Mouse (Mus musculus) heart, embryonic 10.5 days (tissue): ENCODE measurements at regions not wholly inside any gene's neighbourhood (a gene's known extent, or its start where the extent isn't known, plus 50 kb on each side); places are given as distances from the start of the nearest gene placed in this dataset.

Experiments used
- DNase-seq: peaks from one replicate; pipeline ENCODE4 v3.0.0-alpha.2; 2017; ENCODE audit warnings: low spot score
- H3K27ac ChIP-seq: fragments of 300-500 bp; sonication (generic); 2 replicates; pipeline ENCODE4 v1.5.1; 2016; ENCODE audit warnings: mild to moderate bottlenecking
- H3K27me3 ChIP-seq: fragments of 300-500 bp; sonication (generic); 2 replicates; pipeline ENCODE4 v1.6.1; 2016; ENCODE audit warnings: mild to moderate bottlenecking; ENCODE audit not compliant: poor library complexity, insufficient read depth, severe bottlenecking
- H3K36me3 ChIP-seq: fragments of 300-500 bp; sonication (generic); 2 replicates; pipeline ENCODE4 v1.6.1; 2016; ENCODE audit warnings: mild to moderate bottlenecking, moderate library complexity
- H3K4me1 ChIP-seq: fragments of 300-500 bp; sonication (generic); 2 replicates; pipeline ENCODE4 v1.6.1; 2016; ENCODE audit warnings: mild to moderate bottlenecking
- H3K4me3 ChIP-seq: fragments of 300-500 bp; sonication (generic); 2 replicates; pipeline ENCODE4 v1.5.1; 2016; ENCODE audit warnings: mild to moderate bottlenecking, moderate library complexity
- H3K9me3 ChIP-seq: fragments of 300-500 bp; sonication (generic); 2 replicates; pipeline ENCODE4 v1.6.1; 2016; ENCODE audit warnings: mild to moderate bottlenecking, moderate library complexity
- WGBS: fragments of 180-500 bp; shearing (Covaris S2); methylation state at CpG from one replicate; pipeline ENCODE4 v1.1.7; 2016; 5-methylcytosine and 5-hydroxymethylcytosine counted together

GRCm38 (mm10) chr1:193536552-193536951 lies 166.5 kb upstream of the Camk1g start:
- Histone ChIP-seq H3K36me3 (no peaks in the 10 kb centered on the region), H3K4me3 (no peak overlapping the region), H3K9me3 (no peaks in the 10 kb centered on the region), H3K27ac (no peak overlapping the region), H3K4me1 (peaks cover 6% of the 10 kb centered on the region), H3K27me3 (peaks cover 24% of the 10 kb centered on the region)
- no peak for DNase-seq

GRCm38 (mm10) chr1:193534449-193534848 lies 164.4 kb upstream of the Camk1g start:
- peaks cover 5% of the 10 kb centered on the region for H3K27me3 ChIP-seq
- H3K27ac ChIP-seq, result no peak overlapping the region
- 81% methylated on average over 4 of the region's 4 CpGs for WGBS
- H3K36me3 ChIP-seq, result no peaks in the 10 kb centered on the region
- no peaks in the 10 kb centered on the region for H3K9me3 ChIP-seq
- H3K4me3 ChIP-seq, result no peak overlapping the region
- no peaks in the 10 kb centered on the region for H3K4me1 ChIP-seq
- no peak for DNase-seq

- H3K36me3 ChIP-seq, result no peaks in the 10 kb centered on the region
- WGBS, result 55% methylated on average over 3 of the region's 3 CpGs
- no peak for DNase-seq
- no peaks in the 10 kb centered on the region for H3K27me3 ChIP-seq
- H3K4me1 ChIP-seq, result peaks cover 9% of the 10 kb centered on the region
- H3K9me3 ChIP-seq, result no peaks in the 10 kb centered on the region
- no peak overlapping the region for H3K4me3 ChIP-seq
- H3K27ac ChIP-seq, result no peak overlapping the region
These were observed 156.4 kb upstream of the Camk1g start for GRCm38 (mm10) chr1:193526501-193526900.

- DNase-seq, result no peak
- peaks cover 9% of the 10 kb centered on the region for H3K4me1 ChIP-seq
- WGBS, result 38% methylated on average over 2 of the region's 2 CpGs
These were observed 151.9 kb upstream of the Camk1g start for GRCm38 (mm10) chr1:193522007-193522406.

GRCm38 (mm10) chr1:193518840-193519239 lies 148.7 kb upstream of the Camk1g start:
- DNase-seq, result no peak
- 84% methylated on average over 1 of the region's 1 CpGs for WGBS
- Histone ChIP-seq H3K4me3 (no peak overlapping the region), H3K27ac (no peak overlapping the region), H3K9me3 (no peaks in the 10 kb centered on the region), H3K4me1 (peaks cover 15% of the 10 kb centered on the region), H3K36me3 (no peaks in the 10 kb centered on the region), H3K27me3 (peaks cover 7% of the 10 kb centered on the region; the same call in 1 of the 2 replicates)

More at GRCm38 (mm10) chr1:193522007-193522406, 151.9 kb upstream of the Camk1g start:
- Histone ChIP-seq H3K4me3 (no peak overlapping the region), H3K27ac (no peak overlapping the region), H3K36me3 (no peaks in the 10 kb centered on the region), H3K27me3 (no peaks in the 10 kb centered on the region), H3K9me3 (no peaks in the 10 kb centered on the region)

- H3K36me3 ChIP-seq, result no peaks in the 10 kb centered on the region
- H3K27ac ChIP-seq, result no peak overlapping the region
- no peak overlapping the region for H3K4me3 ChIP-seq
- no peak for DNase-seq
- peaks cover 7% of the 10 kb centered on the region; the same call in 1 of the 2 replicates for H3K27me3 ChIP-seq
- H3K9me3 ChIP-seq, result no peaks in the 10 kb centered on the region
- H3K4me1 ChIP-seq, result peaks cover 18% of the 10 kb centered on the region
- WGBS, result 64% methylated on average over 4 of the region's 4 CpGs
These were observed 147.9 kb upstream of the Camk1g start for GRCm38 (mm10) chr1:193517968-193518367.

GRCm38 (mm10) chr1:193517293-193517692 lies 147.2 kb upstream of the Camk1g start:
- DNase-seq, result no peak
- Histone ChIP-seq H3K27me3 (peaks cover 7% of the 10 kb centered on the region; the same call in 1 of the 2 replicates), H3K4me3 (no peak overlapping the region), H3K4me1 (peaks cover 16% of the 10 kb centered on the region), H3K27ac (no peak overlapping the region), H3K36me3 (no peaks in the 10 kb centered on the region), H3K9me3 (no peaks in the 10 kb centered on the region)
- 70% methylated on average over 2 of the region's 2 CpGs for WGBS

GRCm38 (mm10) chr1:193516395-193516794 lies 146.3 kb upstream of the Camk1g start:
- Histone ChIP-seq H3K27ac (no peak overlapping the region), H3K4me3 (no peak overlapping the region), H3K4me1 (peaks cover 12% of the 10 kb centered on the region), H3K36me3 (no peaks in the 10 kb centered on the region), H3K27me3 (peaks cover 7% of the 10 kb centered on the region; the same call in 1 of the 2 replicates), H3K9me3 (no peaks in the 10 kb centered on the region)
- DNase-seq, result no peak
- 64% methylated on average over 3 of the region's 3 CpGs for WGBS

- WGBS, result 33% methylated on average over 9 of the region's 9 CpGs
These were observed 144.0 kb upstream of the Camk1g start for GRCm38 (mm10) chr1:193513929-193514710.

GRCm38 (mm10) chr1:193510066-193510793 lies 140.1 kb upstream of the Camk1g start:
- WGBS, result 47% methylated on average over 8 of the region's 8 CpGs
- no peak for DNase-seq
- peaks cover 17% of the 10 kb centered on the region for H3K4me1 ChIP-seq
- peaks cover 25% of the 10 kb centered on the region; the same call in 1 of the 2 replicates for H3K27me3 ChIP-seq
- H3K9me3 ChIP-seq, result no peaks in the 10 kb centered on the region
- no peak overlapping the region for H3K4me3 ChIP-seq
- no peak overlapping the region for H3K27ac ChIP-seq
- H3K36me3 ChIP-seq, result no peaks in the 10 kb centered on the region

More at GRCm38 (mm10) chr1:193513929-193514710, 144.0 kb upstream of the Camk1g start:
- no peak for DNase-seq
- H3K4me3 ChIP-seq, result no peak overlapping the region
- peak overlapping the region; percentile 56; the same call in 1 of the 2 replicates for H3K27ac ChIP-seq
- H3K9me3 ChIP-seq, result no peaks in the 10 kb centered on the region
- no peaks in the 10 kb centered on the region for H3K36me3 ChIP-seq
- peaks cover 12% of the 10 kb centered on the region for H3K4me1 ChIP-seq
- peaks cover 19% of the 10 kb centered on the region; the same call in 1 of the 2 replicates for H3K27me3 ChIP-seq

- Histone ChIP-seq H3K27ac (no peak overlapping the region), H3K4me3 (no peak overlapping the region), H3K4me1 (peaks cover 5% of the 10 kb centered on the region), H3K27me3 (peaks cover 23% of the 10 kb centered on the region; the same call in 1 of the 2 replicates), H3K9me3 (no peaks in the 10 kb centered on the region), H3K36me3 (no peaks in the 10 kb centered on the region)
- no peak for DNase-seq
These were observed 138.2 kb upstream of the Camk1g start for GRCm38 (mm10) chr1:193508271-193508670.

- H3K4me3 ChIP-seq, result no peak overlapping the region
- WGBS, result 47% methylated on average over 3 of the region's 3 CpGs
These were observed 136.9 kb upstream of the Camk1g start for GRCm38 (mm10) chr1:193506991-193507390.

GRCm38 (mm10) chr1:193505381-193505780 lies 135.3 kb upstream of the Camk1g start:
- peaks cover 26% of the 10 kb centered on the region for H3K27me3 ChIP-seq
- 39% methylated on average over 3 of the region's 3 CpGs for WGBS
- H3K27ac ChIP-seq, result no peak overlapping the region
- H3K4me1 ChIP-seq, result peaks cover 5% of the 10 kb centered on the region
- no peaks in the 10 kb centered on the region for H3K9me3 ChIP-seq
- no peak overlapping the region for H3K4me3 ChIP-seq
- DNase-seq, result no peak
- no peaks in the 10 kb centered on the region for H3K36me3 ChIP-seq

More at GRCm38 (mm10) chr1:193506991-193507390, 136.9 kb upstream of the Camk1g start:
- peaks cover 29% of the 10 kb centered on the region for H3K27me3 ChIP-seq
- DNase-seq, result no peak
- H3K4me1 ChIP-seq, result peaks cover 5% of the 10 kb centered on the region
- H3K27ac ChIP-seq, result no peak overlapping the region
- H3K36me3 ChIP-seq, result no peaks in the 10 kb centered on the region
- H3K9me3 ChIP-seq, result no peaks in the 10 kb centered on the region
